Mouse (Mus musculus) lung, embryonic 15.5 days (tissue): ENCODE data around the gene Gpr35. TPM values are rescaled to one million over a fixed set of nuclear protein-coding genes. Genes with fewer than 3 reads are reported as not detected.

Experiments
- ATAC-seq: fragments of 200-750 bp; cut with Nextera tagmentation; 2 replicates; pipeline ENCODE4 v1.8.0; 2017; ENCODE audit warnings: moderate number of reproducible peaks, borderline replicate concordance; ENCODE audit not compliant: low FRiP score, low TSS enrichment; ENCODE audit errors: extremely low read depth
- H3K27ac ChIP-seq: fragments of 300-500 bp; sonication (generic); 2 replicates; pipeline ENCODE4 v1.5.1; 2015; ENCODE audit warnings: moderate library complexity, mild to moderate bottlenecking, inconsistent platforms
- H3K27me3 ChIP-seq: fragments of 300-500 bp; sonication (generic); 2 replicates; pipeline ENCODE4 v1.6.1; 2015; ENCODE audit warnings: inconsistent platforms
- H3K36me3 ChIP-seq: fragments of 300-500 bp; sonication (generic); 2 replicates; pipeline ENCODE4 v1.6.1; 2015; ENCODE audit warnings: inconsistent platforms
- H3K4me1 ChIP-seq: fragments of 300-500 bp; sonication (generic); 2 replicates; pipeline ENCODE4 v1.6.1; 2015; ENCODE audit warnings: inconsistent platforms
- H3K4me2 ChIP-seq: fragments of 300-500 bp; sonication (generic); 2 replicates; pipeline ENCODE4 v1.6.1; 2015; ENCODE audit warnings: inconsistent platforms, mild to moderate bottlenecking, moderate library complexity
- H3K4me3 ChIP-seq: fragments of 300-500 bp; sonication (generic); 2 replicates; pipeline ENCODE4 v1.5.1; 2015; ENCODE audit warnings: mild to moderate bottlenecking, inconsistent platforms
- H3K9ac ChIP-seq: fragments of 300-500 bp; sonication (generic); 2 replicates; pipeline ENCODE4 v1.6.1; 2015; ENCODE audit warnings: inconsistent platforms
- H3K9me3 ChIP-seq: fragments of 300-500 bp; sonication (generic); 2 replicates; pipeline ENCODE4 v1.6.1; 2016; ENCODE audit warnings: inconsistent platforms
- WGBS: fragments of 180-500 bp; shearing (Covaris S2); methylation state at CpG from one replicate; pipeline ENCODE4 v1.1.7; 2015; 5-methylcytosine and 5-hydroxymethylcytosine counted together
- polyA plus RNA-seq: library from polyadenylated mRNA; unstranded; fragments of >200 nt; fragmentation: Nextera tagmentation; extraction: Ambion mirVana; gene quantifications from 2 replicates; pipeline ENCODE4 v1.2.1, GENCODE M21; 2015

Gene Gpr35
- polyA plus RNA-seq = 0.36 and 0.62 TPM in 2 replicates

GRCm38 (mm10) chr1:92950607-92951006, at the start of gene Gpr35:
Gene Gpr35, plus strand, starts transcription at chr1:92950865.
- Histone ChIP-seq H3K27me3 (no peaks in the 10 kb centered on the region), H3K9me3 (no peaks in the 10 kb centered on the region), H3K4me2 (no peak within 1 kb of the TSS), H3K9ac (no peak within 1 kb of the TSS), H3K27ac (no peak within 1 kb of the TSS), H3K36me3 (peaks cover 4% of the 10 kb centered on the region; the same call in 1 of the 2 replicates), H3K4me1 (no peaks in the 10 kb centered on the region), H3K4me3 (no peak within 1 kb of the TSS)
- no peak for ATAC-seq
- WGBS = 60% methylated on average over 5 of the region's 5 CpGs

GRCm38 (mm10) chr1:92902786-92903185, 47.9 kb upstream of the Gpr35 start, which contains the start of gene Ankmy1:
Gene Ankmy1, minus strand, starts transcription at chr1:92902906.
- no peaks in the 10 kb centered on the region for H3K36me3 ChIP-seq
- no peak within 1 kb of the TSS for H3K27ac ChIP-seq
- H3K4me3 ChIP-seq = peak within 1 kb of the TSS; percentile 21
- WGBS = under 1% methylated on average over 15 of the region's 15 CpGs
- H3K9ac ChIP-seq = no peak within 1 kb of the TSS
- peak within 1 kb of the TSS; percentile 53 for H3K4me2 ChIP-seq
- no peaks in the 10 kb centered on the region for H3K9me3 ChIP-seq
- peaks cover 18% of the 10 kb centered on the region for H3K4me1 ChIP-seq
- peak; percentile 49; the same call in 1 of the 2 replicates for ATAC-seq
- H3K27me3 ChIP-seq = peaks cover 25% of the 10 kb centered on the region

DNA sequence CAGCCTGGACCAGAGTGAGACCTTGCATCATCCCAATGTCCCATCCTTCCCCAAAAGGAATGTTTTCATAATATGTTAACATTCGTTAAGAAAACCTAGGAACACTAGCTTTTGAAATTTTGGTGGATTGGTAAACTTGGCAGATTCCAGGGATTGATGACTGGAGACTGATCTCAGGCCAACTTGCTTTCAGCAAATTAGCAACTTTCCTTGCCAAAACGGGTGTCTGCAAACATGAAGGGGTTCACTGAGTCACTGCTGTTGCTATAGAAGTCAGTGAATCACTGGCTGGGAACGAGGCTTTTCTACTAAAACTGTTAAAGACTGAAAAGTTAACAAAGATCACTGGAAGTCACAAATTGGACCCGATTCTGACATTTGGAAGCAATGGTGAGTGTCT, 47.0 kb upstream of the Gpr35 start:
- Histone ChIP-seq H3K9ac (no peak overlapping the region), H3K4me3 (no peak overlapping the region), H3K36me3 (no peaks in the 10 kb centered on the region), H3K4me2 (no peak overlapping the region), H3K4me1 (peaks cover 22% of the 10 kb centered on the region), H3K9me3 (no peaks in the 10 kb centered on the region), H3K27ac (no peak overlapping the region), H3K27me3 (peaks cover 25% of the 10 kb centered on the region)
- ATAC-seq = no peak
- WGBS = 59% methylated on average over 4 of the region's 4 CpGs

GRCm38 (mm10) chr1:92905703-92906310, 44.9 kb upstream of the Gpr35 start:
- no peak overlapping the region for H3K9ac ChIP-seq
- no peak overlapping the region for H3K4me3 ChIP-seq
- H3K27me3 ChIP-seq = peaks cover 16% of the 10 kb centered on the region
- H3K27ac ChIP-seq = no peak overlapping the region
- no peaks in the 10 kb centered on the region for H3K9me3 ChIP-seq
- ATAC-seq = no peak
- WGBS = 92% methylated on average over 2 of the region's 2 CpGs
- H3K4me1 ChIP-seq = peaks cover 32% of the 10 kb centered on the region
- no peak overlapping the region for H3K4me2 ChIP-seq
- H3K36me3 ChIP-seq = no peaks in the 10 kb centered on the region

DNA sequence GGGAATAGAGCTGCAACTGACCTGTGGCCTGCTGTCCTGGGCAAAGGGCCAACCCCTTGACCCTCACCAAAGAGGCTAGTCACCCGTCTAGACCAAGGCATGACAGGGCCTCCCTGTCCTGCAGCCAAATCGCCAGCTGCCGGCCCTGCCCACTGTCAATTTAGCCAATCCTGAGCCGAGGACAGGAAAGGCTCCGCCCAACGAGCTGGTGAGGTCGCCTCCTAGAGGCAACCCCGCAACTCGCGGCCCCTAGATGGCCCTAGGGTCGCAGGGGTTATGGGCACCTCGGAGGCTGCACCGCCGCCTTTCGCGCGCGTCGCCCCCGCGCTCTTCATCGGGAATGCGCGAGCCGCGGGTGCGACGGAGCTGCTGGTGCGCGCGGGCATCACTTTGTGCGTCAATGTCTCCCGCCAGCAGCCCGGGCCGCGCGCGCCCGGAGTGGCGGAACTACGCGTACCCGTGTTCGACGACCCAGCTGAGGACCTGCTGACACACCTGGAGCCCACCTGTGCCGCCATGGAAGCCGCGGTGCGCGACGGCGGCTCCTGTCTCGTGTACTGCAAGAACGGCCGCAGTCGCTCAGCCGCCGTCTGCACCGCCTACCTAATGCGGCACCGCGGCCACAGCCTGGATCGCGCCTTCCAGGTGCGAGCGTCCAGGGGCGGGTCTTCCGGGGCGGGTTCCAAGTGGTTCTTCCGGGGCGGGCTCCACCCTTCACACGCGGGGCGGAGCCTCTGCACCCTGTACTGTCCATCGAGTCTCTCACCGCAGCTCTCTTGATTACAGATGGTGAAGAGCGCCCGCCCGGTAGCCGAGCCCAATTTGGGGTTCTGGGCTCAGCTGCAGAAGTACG, 43.7 kb upstream of the Gpr35 start, which contains the start of gene Dusp28:
Gene Dusp28, plus strand, starts transcription at position 203 of the 853 bp plus-strand sequence.
- peak within 1 kb of the TSS; percentile 55 for H3K4me3 ChIP-seq
- H3K9me3 ChIP-seq = no peaks in the 10 kb centered on the region
- under 1% methylated on average over 81 of the region's 81 CpGs for WGBS
- H3K27me3 ChIP-seq = peaks cover 4% of the 10 kb centered on the region; the same call in 1 of the 2 replicates
- no peaks in the 10 kb centered on the region for H3K36me3 ChIP-seq
- H3K9ac ChIP-seq = peak within 1 kb of the TSS; percentile 55
- H3K4me2 ChIP-seq = peak within 1 kb of the TSS; percentile 74
- peaks cover 39% of the 10 kb centered on the region for H3K4me1 ChIP-seq
- H3K27ac ChIP-seq = peak within 1 kb of the TSS; percentile 87
- ATAC-seq = peak; percentile 91

DNA sequence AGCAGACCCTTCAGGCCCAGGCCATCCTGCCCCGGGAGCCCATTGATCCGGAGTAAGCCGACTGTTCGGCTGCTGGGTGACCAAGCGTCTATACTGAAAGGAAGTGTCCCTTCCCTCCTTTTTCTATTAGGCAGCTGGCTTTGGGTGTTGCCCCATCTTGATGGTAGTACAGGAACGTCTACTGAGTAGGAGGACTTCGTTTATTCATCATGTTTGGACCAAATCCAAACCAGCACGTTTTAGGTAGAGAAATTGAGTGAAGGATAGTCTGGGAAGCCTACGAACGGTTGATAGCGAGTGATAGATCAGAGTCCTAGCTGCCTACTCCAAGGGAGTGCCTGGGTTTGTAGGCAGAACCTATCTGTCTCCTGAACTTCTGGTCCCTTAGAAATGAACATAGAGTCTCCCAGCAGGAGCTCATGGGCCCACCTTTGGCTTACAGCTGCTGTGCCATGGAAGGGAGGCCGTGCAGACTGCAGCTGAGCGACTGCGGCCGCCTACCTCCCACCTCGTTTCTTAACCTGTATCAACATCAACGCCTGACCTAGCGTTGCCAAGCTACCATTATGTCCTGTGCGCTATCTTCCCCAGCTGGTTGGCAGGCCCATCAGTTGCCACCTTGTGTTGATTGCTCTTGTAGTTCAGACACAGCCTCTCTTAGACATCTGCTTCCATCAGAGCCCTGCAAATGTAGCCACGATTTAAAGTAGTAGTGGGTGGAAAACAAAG, 42.9 kb upstream of the Gpr35 start:
- Histone ChIP-seq H3K27ac (peak overlapping the region; percentile 87), H3K4me2 (peak overlapping the region; percentile 74), H3K36me3 (no peaks in the 10 kb centered on the region), H3K4me3 (peak overlapping the region; percentile 55), H3K9ac (peak overlapping the region; percentile 55), H3K9me3 (no peaks in the 10 kb centered on the region), H3K4me1 (peaks cover 41% of the 10 kb centered on the region), H3K27me3 (no peaks in the 10 kb centered on the region)
- no peak for ATAC-seq
- WGBS = 37% methylated on average over 20 of the region's 20 CpGs

DNA sequence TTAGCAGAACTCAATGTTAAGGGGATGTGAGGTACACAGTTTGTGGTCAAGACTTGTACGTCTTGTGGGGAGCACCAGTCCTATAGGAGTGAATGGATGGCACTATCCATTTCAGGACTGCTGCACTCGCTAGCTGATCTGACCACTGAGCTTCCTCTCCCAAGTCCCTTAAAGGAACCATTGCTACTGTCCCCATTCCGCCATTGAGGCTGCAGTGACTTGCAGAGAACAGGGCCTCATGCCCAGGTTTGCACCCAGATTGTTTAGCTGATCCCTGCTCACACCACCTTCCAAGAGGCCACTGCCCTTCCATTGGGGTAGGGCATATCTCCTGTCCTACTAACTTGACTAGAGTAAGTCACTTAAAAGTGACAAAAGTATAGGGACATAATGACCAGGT, 42.0 kb upstream of the Gpr35 start:
- Histone ChIP-seq H3K9me3 (no peaks in the 10 kb centered on the region), H3K4me3 (no peak overlapping the region), H3K27ac (no peak overlapping the region), H3K9ac (no peak overlapping the region), H3K27me3 (no peaks in the 10 kb centered on the region), H3K4me1 (peaks cover 35% of the 10 kb centered on the region), H3K4me2 (no peak overlapping the region), H3K36me3 (no peaks in the 10 kb centered on the region)
- no peak for ATAC-seq
- WGBS = 94% methylated on average over 3 of the region's 3 CpGs

GRCm38 (mm10) chr1:92909068-92909467, 41.6 kb upstream of the Gpr35 start:
- Histone ChIP-seq H3K9ac (no peak overlapping the region), H3K4me3 (no peak overlapping the region), H3K4me2 (no peak overlapping the region), H3K27ac (no peak overlapping the region), H3K4me1 (peaks cover 35% of the 10 kb centered on the region), H3K27me3 (no peaks in the 10 kb centered on the region), H3K36me3 (no peaks in the 10 kb centered on the region; the same call in 1 of the 2 replicates), H3K9me3 (no peaks in the 10 kb centered on the region)
- ATAC-seq = no peak
- WGBS = 67% methylated on average over 4 of the region's 4 CpGs

DNA sequence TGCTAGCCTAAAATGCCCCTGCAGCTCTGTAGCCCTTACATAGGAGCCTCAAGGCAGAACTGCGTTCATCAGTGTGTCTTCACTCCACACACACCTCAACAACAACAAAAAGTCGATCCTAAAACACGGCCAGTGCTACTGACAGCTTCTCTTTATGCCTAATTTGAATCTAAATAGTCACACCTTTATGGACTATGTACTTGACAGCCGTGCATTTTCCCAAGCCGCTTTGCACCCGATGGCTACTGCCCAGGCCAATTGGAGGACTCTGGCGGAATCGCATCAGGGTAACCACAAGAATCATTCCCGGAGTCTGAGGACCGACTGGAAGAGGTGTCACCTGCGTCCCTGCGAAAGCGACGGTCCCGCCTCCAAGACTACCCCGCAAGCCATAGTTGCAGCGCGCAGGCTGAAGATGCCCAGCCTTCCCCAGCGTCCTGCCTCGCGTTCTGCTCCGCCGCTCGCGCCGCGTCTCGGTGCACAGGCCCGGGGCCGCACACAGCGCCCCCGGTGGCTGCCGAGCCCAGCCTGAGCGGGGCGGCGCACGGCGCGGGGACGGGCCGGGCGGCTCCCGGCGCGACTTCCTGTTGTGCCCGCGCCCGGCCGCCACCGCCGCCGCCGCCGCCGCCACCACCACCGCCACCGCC, 40.3 kb upstream of the Gpr35 start, which contains the start of gene Rnpepl1:
Gene Rnpepl1, plus strand, starts transcription at position 545 of the 647 bp plus-strand sequence.
- no peaks in the 10 kb centered on the region for H3K9me3 ChIP-seq
- H3K27me3 ChIP-seq = no peaks in the 10 kb centered on the region
- peak within 1 kb of the TSS; percentile 87 for H3K9ac ChIP-seq
- H3K27ac ChIP-seq = peak within 1 kb of the TSS; percentile 90
- peak within 1 kb of the TSS; percentile 73 for H3K4me3 ChIP-seq
- H3K4me1 ChIP-seq = peaks cover 35% of the 10 kb centered on the region
- peaks cover 7% of the 10 kb centered on the region for H3K36me3 ChIP-seq
- under 1% methylated on average over 41 of the region's 57 CpGs for WGBS
- H3K4me2 ChIP-seq = peak within 1 kb of the TSS; percentile 88
- peak; percentile 67 for ATAC-seq

DNA sequence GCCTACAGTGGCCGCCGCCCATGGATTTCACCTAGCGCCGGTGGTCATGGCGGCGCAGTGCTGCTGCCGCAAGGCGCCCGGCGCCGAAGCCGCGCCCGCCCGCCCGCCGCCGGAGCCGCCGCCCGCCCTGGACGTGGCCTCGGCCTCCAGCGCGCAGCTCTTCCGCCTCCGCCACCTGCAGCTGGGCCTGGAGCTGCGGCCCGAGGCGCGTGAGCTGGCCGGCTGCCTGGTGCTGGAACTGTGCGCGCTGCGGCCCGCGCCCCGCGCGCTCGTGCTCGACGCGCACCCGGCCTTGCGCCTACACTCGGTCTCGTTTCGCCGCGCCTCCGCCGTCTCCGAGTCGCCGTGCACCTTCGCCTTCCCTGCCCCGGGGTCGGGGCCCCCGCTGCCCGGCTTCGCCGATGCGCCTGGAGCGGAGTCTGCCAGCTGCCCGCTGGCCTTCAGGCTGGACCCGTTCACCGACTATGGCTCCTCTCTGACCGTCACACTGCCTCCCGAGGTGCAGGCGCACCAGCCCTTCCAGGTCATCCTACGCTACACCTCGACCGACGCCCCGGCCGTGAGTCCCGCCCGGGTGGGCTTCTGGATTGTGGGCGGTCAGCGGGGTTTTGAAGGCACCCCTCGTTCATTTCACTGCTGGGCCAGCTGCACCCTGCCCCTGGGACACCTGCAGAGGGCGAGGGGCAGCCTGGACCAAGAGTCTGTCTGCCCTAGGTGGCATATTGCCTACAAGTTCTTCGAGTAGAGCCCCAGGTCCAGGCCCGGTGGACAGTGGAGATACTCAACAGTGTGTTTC, 39.5 kb upstream of the Gpr35 start:
- Histone ChIP-seq H3K27ac (peak overlapping the region; percentile 90), H3K36me3 (peaks cover 15% of the 10 kb centered on the region), H3K9me3 (no peaks in the 10 kb centered on the region), H3K9ac (peak overlapping the region; percentile 87), H3K4me2 (peak overlapping the region; percentile 88), H3K4me1 (peaks cover 35% of the 10 kb centered on the region), H3K27me3 (no peaks in the 10 kb centered on the region), H3K4me3 (peak overlapping the region; percentile 73)
- peak; percentile 25; the same call in 1 of the 2 replicates for ATAC-seq
- WGBS = under 1% methylated on average over 33 of the region's 85 CpGs
